In the genomic region with DNA sequence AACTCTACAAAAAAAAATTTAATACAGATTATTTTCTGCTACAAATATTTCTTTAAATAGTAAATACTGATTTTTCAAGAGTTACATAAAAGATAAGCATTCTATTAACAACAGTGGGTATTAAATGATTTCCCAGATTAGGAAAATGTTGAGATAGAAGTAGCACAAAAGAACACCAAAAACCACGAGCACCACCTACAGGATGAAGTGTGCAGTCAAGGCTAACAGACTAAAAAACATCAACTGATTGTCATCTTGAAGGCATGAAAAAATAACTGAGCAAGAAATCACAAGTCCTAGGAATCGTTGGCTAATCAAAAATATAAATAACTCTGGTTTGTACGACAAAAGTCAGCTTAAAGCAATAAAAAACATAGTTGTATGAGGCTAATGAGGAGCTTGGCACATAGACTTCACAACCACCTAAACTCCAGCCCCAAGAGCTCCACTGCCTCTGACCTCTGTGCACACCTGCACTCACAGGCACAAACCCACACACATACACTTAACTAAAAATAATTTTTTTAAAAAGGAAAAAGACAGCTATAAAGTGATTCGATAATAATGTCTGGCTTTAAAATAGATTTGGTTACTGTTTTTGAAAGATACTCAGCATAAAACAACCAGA, we compare ENCODE assay signal across 7 mouse cellular contexts. TPM values are rescaled to one million over a fixed set of nuclear protein-coding genes. Genes with fewer than 3 reads are reported as not detected.
DNase-seq lines count a peak whose midpoint lies in the region; ATAC-seq lines count a peak whose summit lies in the region.

No protein-coding gene starts in this region.

- ATAC-seq in hematopoietic stem cell, adult 5-6 weeks (replicated peaks in 1 of 2; ENCODE audit: insufficient read depth in 1 of 2, low FRiP score in 2 of 2, low TSS enrichment in 1 of 2, low read depth in 1 of 2, poor library complexity in 2 of 2, severe bottlenecking in 2 of 2), result peak; percentile 64 to 67; a peak in 3 of 4 replicates

- intact Hi-C loops in left cerebral cortex, postnatal 25 days (cut with DNase I), result loop anchor here (2.0 kb wide), 2 partner anchors 112 to 188 kb away; no protein-coding TSS in a partner anchor

- DNase-seq in urinary bladder, postnatal 14 days (ENCODE audit: low spot score), result peak; percentile 56
- no peak for DNase-seq in urinary bladder, adult 2 months (ENCODE audit: low spot score)
- DNase-seq in adrenal gland, adult 2 months, result peak; percentile 44
- DNase-seq in embryo, embryonic 11 days, result peak; percentile 71
- DNase-seq in left cerebral cortex, postnatal 25 days (ENCODE audit: low spot score in 2 of 2), result peak; percentile 62
- DNase-seq in retina, adult 2 months (ENCODE audit: low read depth, low spot score), result peak; percentile 34

RNA-seq across cellular contexts. Expression of gene Pou2f1, which starts 35.3 kb away (rescaled TPM):
- polyA plus RNA-seq in urinary bladder, adult 2 months (2012; rRNA removed), result 3.0 and 4.7 TPM in 2 replicates
- total RNA-seq in adrenal gland, adult 2 months (2021), result 10 to 100 TPM; 13.1 to 14.0 TPM
- polyA plus RNA-seq in adrenal gland, adult 2 months (2012; rRNA removed), result 15.5 and 22.9 TPM in 2 replicates
- 22.8 and 24.2 TPM in 2 replicates for total RNA-seq in hematopoietic stem cell, adult 5-6 weeks (2017)
- total RNA-seq in left cerebral cortex, postnatal 25 days (2021), result 10 to 100 TPM; 14.3 to 21.5 TPM
